Mouse (Mus musculus): ENCODE measurements around the gene Riok2.

Gene Riok2

GRCm38 (mm10) chr17:17408720-17409478, 34.8 kb downstream of the Riok2 start:
- DNase-seq: no peak

- no peak for DNase-seq
These were observed 35.5 kb downstream of the Riok2 start for GRCm38 (mm10) chr17:17409601-17410000.

DNA sequence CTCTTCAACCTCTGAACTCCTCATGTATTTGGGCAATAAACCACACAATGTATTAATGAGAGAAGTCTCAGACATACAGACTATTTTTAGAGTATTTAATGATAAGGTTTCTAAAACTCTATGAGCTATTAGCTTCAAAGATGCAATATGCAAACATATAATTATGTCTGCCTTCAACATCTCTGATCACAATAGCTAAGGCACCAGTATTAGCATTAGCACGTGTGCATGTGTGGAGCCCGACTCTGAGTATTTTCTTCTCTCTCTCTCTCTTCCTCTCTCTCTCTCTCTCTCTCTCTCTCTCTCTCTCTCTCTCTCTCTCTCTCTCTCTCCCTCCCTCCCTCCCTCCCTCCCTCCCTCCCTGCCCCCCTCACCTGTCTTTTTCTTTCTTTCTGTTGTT, 37.3 kb downstream of the Riok2 start:
- DNase-seq: no peak

DNA sequence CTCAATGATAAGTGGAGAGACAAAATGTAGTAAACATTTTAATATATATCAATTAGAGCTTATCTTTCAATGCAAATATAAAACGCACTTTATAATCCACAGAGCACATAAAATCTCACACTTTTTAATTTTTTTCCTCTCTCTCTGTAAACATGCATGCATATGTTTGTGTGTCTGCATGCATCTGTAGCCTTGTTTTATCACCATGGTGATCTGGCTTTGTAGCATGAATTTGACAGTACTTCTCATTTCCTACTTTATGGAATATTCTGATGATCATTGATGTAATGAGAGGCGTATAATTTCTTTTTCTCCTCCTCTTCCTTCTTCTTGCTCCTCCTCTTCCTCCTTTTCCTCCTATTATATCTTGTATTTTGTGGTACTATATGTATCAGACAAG, 38.1 kb downstream of the Riok2 start:
- DNase-seq: no peak

- DNase-seq: no peak
These were observed 40.1 kb downstream of the Riok2 start for GRCm38 (mm10) chr17:17414206-17414605.

GRCm38 (mm10) chr17:17424609-17425307, 50.6 kb downstream of the Riok2 start:
- no peak for DNase-seq

GRCm38 (mm10) chr17:17425308-17425813, 51.3 kb downstream of the Riok2 start:
- no peak for DNase-seq

DNA sequence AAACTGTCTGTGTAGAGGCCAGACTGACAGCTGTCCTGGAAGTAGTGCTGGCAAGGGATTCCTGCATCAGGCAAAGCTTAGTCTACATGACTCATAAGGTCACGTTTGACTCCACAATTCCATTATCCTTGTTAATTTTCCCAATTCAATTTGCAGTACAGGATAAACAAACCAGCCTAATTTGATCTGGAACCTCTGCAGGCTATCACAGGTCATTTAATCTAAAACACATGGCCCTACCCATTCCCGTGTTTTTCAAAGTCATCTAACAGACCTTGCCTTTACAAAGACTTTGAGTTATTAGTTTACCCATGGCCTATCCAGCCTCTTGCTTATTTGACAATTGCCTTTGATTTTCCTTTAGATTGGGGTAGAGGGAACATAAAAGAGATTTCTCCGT, 51.8 kb downstream of the Riok2 start:
- no peak for DNase-seq

GRCm38 (mm10) chr17:17428888-17429287, 54.8 kb downstream of the Riok2 start:
- no peak for DNase-seq

DNA sequence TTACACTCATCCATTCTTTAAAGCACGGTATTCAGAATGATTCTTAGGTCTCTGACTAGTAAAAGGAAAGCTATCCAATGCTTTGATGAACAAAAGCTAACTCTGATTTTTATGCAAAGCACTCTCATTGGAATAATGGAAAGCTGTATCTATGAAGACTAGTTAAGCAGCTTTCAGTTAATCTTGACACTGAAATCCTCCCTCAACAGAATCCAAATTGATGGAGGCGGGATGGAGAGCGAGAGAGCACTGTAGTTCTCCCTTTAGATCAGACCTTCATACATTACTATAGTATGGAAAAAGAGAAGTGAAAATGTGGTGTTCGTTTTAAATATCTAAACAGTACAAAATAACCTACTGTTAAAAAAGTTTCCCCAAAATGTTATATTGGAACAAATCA, 59.6 kb downstream of the Riok2 start:
- DNase-seq: no peak

DNA sequence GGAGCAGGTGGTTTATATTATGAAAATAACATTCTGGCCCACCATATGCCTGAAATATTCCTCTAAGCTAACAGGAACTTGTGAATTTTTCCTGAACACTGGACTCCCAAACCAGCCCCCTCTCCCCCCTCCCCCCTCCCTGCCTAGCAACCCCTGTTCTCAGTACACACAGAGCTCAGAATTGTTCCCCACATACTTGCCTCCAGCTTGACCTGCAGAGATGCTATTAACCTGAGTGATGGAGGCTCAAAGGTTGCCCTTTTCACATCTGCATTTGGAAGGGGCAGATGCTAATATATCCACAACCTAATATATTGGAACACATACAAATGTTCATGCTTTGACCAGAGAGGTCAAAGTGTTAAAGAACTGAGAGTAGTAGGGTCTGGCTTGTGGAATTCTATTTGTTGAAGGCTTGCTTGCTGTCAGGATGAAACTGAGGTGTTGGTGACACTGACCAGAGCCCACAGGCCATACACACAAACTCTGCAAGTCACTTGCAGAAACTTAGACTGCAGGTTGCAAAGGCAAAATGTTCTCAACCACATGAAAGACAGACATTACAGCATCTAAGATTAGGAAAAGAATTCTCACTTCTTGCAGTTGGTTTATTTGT, 64.6 kb downstream of the Riok2 start:
- DNase-seq: no peak

- DNase-seq: no peak
These were observed 67.9 kb downstream of the Riok2 start for GRCm38 (mm10) chr17:17441876-17442498.

DNA sequence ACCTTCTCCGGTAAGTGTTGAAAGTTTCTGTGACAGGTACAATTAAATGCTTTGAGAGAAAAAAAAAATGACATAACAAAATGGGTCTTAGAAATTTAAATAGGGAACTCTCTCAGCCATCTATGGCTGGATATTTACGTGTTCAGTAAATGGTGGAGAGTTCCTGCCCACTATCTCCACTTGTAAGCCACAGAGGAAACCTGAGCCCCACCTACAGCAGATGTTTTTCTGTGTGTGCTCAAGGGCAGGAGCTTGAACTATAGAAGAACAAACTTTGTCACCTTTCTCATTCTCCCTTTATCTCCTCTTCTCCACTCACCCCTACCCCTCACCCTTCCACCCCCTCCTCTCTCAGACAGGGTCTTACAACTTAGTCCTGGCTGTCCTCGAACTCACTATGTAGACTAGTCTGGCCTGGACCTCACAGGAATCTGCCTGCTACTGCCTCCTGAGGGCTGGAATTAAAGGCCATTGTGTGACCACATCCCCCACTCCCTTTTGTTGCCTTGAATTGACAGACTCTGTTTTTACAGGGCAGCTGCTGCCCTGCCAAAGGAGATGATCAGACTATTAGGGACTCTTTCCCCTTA, 70.3 kb downstream of the Riok2 start:
- DNase-seq: no peak

Data from cerebellum, adult 9-10 months (tissue).